Mouse (Mus musculus) hindbrain, embryonic 11.5 days (tissue): ENCODE data around the gene Hist2h2bb. TPM values are rescaled to one million over a fixed set of nuclear protein-coding genes. Genes with fewer than 3 reads are reported as not detected.
"Not testable (repeated sequence)": the region's sequence is repeated elsewhere in the genome, so short reads cannot be mapped to it uniquely, and the experiment has no call there.

Experiments used
- ATAC-seq: fragments of 200-750 bp; cut with Nextera tagmentation; 2 replicates; pipeline ENCODE4 v1.8.0; 2017; ENCODE audit warnings: mild to moderate bottlenecking, moderate TSS enrichment, moderate library complexity; ENCODE audit not compliant: low FRiP score
- DNase-seq: peaks from one replicate; pipeline ENCODE4 v3.0.0-alpha.2; 2015; ENCODE audit warnings: low spot score
- H3K27ac ChIP-seq: fragments of 300-500 bp; sonication (generic); 2 replicates; pipeline ENCODE4 v1.5.1; 2014; ENCODE audit warnings: mild to moderate bottlenecking, low read depth, low read length
- H3K27me3 ChIP-seq: fragments of 300-500 bp; sonication (generic); 2 replicates; pipeline ENCODE4 v1.6.1; 2014; ENCODE audit warnings: mild to moderate bottlenecking, low read length, moderate library complexity, mixed read lengths; ENCODE audit not compliant: control insufficient read depth, insufficient read depth
- H3K36me3 ChIP-seq: fragments of 300-500 bp; sonication (generic); 2 replicates; pipeline ENCODE4 v1.6.1; 2014; ENCODE audit warnings: mild to moderate bottlenecking, low read length, moderate library complexity, mixed read lengths; ENCODE audit not compliant: control insufficient read depth, insufficient read depth
- H3K4me1 ChIP-seq: fragments of 300-500 bp; sonication (generic); replicated peaks from 2 replicates; pipeline ENCODE4 v1.6.1; 2014; ENCODE audit warnings: low read length, mixed read lengths; ENCODE audit not compliant: control insufficient read depth, insufficient read depth
- H3K4me2 ChIP-seq: fragments of 300-500 bp; sonication (generic); replicated peaks from 2 replicates; pipeline ENCODE4 v1.6.1; 2014; ENCODE audit warnings: mild to moderate bottlenecking, low read depth, low read length
- H3K4me3 ChIP-seq: fragments of 300-500 bp; sonication (generic); 2 replicates; pipeline ENCODE4 v1.5.1; 2014; ENCODE audit warnings: low read depth, low read length
- H3K9ac ChIP-seq: fragments of 300-500 bp; sonication (generic); 2 replicates; pipeline ENCODE4 v1.6.1; 2014; ENCODE audit warnings: low read depth, low read length
- H3K9me3 ChIP-seq: fragments of 300-500 bp; sonication (generic); 2 replicates; pipeline ENCODE4 v1.6.1; 2016; ENCODE audit warnings: low read length; ENCODE audit not compliant: control insufficient read depth
- WGBS: fragments of 180-500 bp; shearing (Covaris S2); extraction: QIAGEN DNeasy Blood & Tissue Kit; methylation state at CpG from one replicate; pipeline ENCODE4 v1.1.7; 2014; 5-methylcytosine and 5-hydroxymethylcytosine counted together
- polyA plus RNA-seq: library from polyadenylated mRNA; unstranded; fragments of >200 nt; fragmentation: Nextera tagmentation; extraction: Ambion mirVana; gene quantifications from 2 replicates; pipeline ENCODE4 v1.2.1, GENCODE M21; 2014

Hist2h2bb gene
- polyA plus RNA-seq: 15.2 and 16.9 TPM in 2 replicates

- Histone ChIP-seq H3K9me3 (no peaks in the 10 kb centered on the region), H3K27ac (peak within 1 kb of the TSS; percentile 92), H3K9ac (peak within 1 kb of the TSS; percentile 81), H3K4me1 (0 out of 2 replicates have a peak, but pooled peaks cover 2% of the 10 kb centered on the region), H3K4me2 (peak within 1 kb of the TSS; percentile 82), H3K4me3 (peak within 1 kb of the TSS; percentile 56), H3K36me3 (no peaks in the 10 kb centered on the region), H3K27me3 (no peaks in the 10 kb centered on the region)
- ATAC-seq: peak; percentile 95
- under 1% methylated on average over 45 of the region's 45 CpGs for WGBS
- DNase-seq: peak; percentile 93
These were observed at the start of gene Hist2h2bb for GRCm38 (mm10) chr3:96269511-96270474. Hist2h2bb (plus strand) TSS chr3:96269752.

GRCm38 (mm10) chr3:96220131-96220764 lies 49.3 kb upstream of the Hist2h2bb start:
- Histone ChIP-seq H3K4me2 (peak overlapping the region; percentile 87), H3K27ac (peak overlapping the region; percentile 96), H3K4me3 (peak overlapping the region; percentile 62), H3K9ac (peak overlapping the region; percentile 84)
- not testable (repeated sequence) for H3K27me3 ChIP-seq, H3K9me3 ChIP-seq, H3K36me3 ChIP-seq, H3K4me1 ChIP-seq
- ATAC-seq: peak; percentile 27; the same call in 1 of the 2 replicates
- peak; percentile 62 for DNase-seq
- under 1% methylated on average over 27 of the region's 47 CpGs for WGBS

GRCm38 (mm10) chr3:96220765-96221639 lies 48.5 kb upstream of the Hist2h2bb start, which contains the start of the genes Hist2h2ac and Hist2h2be:
Hist2h2ac (minus strand) TSS chr3:96220880.
Hist2h2be (plus strand) TSS chr3:96221119.
- peak; percentile 82 for ATAC-seq
- peak; percentile 83 for DNase-seq
- Histone ChIP-seq H3K27me3 (no peaks in the 10 kb centered on the region), H3K4me1 (peaks cover 6% of the 10 kb centered on the region), H3K9me3 (no peaks in the 10 kb centered on the region), H3K4me2 (peak within 1 kb of the TSS; percentile 87), H3K27ac (peak within 1 kb of the TSS; percentile 96), H3K36me3 (no peaks in the 10 kb centered on the region), H3K9ac (peak within 1 kb of the TSS; percentile 84), H3K4me3 (peak within 1 kb of the TSS; percentile 62)
- under 1% methylated on average over 43 of the region's 43 CpGs for WGBS

GRCm38 (mm10) chr3:96221640-96222038 lies 47.9 kb upstream of the Hist2h2bb start:
- DNase-seq (peak; percentile 37), ATAC-seq (no peak)
- peak overlapping the region; percentile 62 for H3K4me3 ChIP-seq
- peak overlapping the region; percentile 96 for H3K27ac ChIP-seq
- no peaks in the 10 kb centered on the region for H3K36me3 ChIP-seq
- H3K9me3 ChIP-seq: no peaks in the 10 kb centered on the region
- peak overlapping the region; percentile 87 for H3K4me2 ChIP-seq
- peak overlapping the region; percentile 84 for H3K9ac ChIP-seq
- 20% methylated on average over 9 of the region's 9 CpGs for WGBS
- H3K27me3 ChIP-seq: no peaks in the 10 kb centered on the region
- peaks cover 6% of the 10 kb centered on the region for H3K4me1 ChIP-seq

DNA sequence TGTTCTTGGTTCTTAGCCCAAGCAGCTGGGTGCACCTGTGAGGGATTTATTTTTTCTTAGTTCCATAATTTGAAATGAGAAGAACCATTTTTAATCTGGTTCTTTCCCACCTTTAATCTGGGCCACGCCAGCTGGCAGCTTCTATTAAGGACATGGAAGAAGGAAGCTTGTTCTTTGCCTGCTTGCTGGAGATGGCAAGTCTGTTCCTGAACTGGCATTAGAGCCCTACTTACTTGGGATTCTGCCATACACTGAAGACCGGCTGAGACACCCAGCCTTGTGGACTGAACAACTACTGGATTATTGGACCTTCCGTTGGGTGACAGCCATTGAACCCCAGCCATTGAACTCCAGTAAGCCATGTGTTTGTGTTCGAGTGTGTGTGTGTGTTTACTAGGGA lies 46.8 kb upstream of the Hist2h2bb start:
- DNase-seq (no peak), ATAC-seq (no peak)
- no peaks in the 10 kb centered on the region for H3K36me3 ChIP-seq
- H3K9me3 ChIP-seq: no peaks in the 10 kb centered on the region
- no peak overlapping the region for H3K4me3 ChIP-seq
- H3K27me3 ChIP-seq: no peaks in the 10 kb centered on the region
- H3K9ac ChIP-seq: no peak overlapping the region
- 90% methylated on average over 4 of the region's 4 CpGs for WGBS
- peaks cover 6% of the 10 kb centered on the region for H3K4me1 ChIP-seq
- H3K27ac ChIP-seq: no peak overlapping the region
- H3K4me2 ChIP-seq: no peak overlapping the region

DNA sequence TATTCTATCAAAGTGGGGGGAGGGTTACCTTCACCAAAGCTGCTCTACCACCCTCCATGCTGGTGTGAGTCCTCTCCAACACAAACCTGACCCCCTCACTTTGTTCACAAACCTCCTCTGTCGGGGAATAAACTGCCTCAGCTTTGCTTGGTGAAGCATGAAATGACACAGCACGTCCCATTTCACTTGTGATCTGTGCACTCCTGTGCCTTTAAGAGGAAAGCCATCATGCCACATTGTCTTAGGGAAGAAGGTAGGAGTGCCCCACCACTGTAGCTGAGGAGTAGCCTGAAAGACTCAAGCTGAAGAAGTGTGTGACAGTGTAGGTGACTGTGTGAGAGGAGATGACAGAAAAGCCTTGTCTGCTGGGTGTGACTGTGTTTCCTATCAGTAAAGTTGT lies 44.1 kb upstream of the Hist2h2bb start:
- DNase-seq (no peak), ATAC-seq (no peak)
- no peak overlapping the region for H3K27ac ChIP-seq
- no peak overlapping the region for H3K4me2 ChIP-seq
- no peaks in the 10 kb centered on the region for H3K27me3 ChIP-seq
- H3K4me3 ChIP-seq: no peak overlapping the region
- no peaks in the 10 kb centered on the region for H3K36me3 ChIP-seq
- H3K4me1 ChIP-seq: peaks cover 6% of the 10 kb centered on the region
- H3K9ac ChIP-seq: no peak overlapping the region
- no peaks in the 10 kb centered on the region for H3K9me3 ChIP-seq
- 20% methylated on average over 2 of the region's 2 CpGs for WGBS

DNA sequence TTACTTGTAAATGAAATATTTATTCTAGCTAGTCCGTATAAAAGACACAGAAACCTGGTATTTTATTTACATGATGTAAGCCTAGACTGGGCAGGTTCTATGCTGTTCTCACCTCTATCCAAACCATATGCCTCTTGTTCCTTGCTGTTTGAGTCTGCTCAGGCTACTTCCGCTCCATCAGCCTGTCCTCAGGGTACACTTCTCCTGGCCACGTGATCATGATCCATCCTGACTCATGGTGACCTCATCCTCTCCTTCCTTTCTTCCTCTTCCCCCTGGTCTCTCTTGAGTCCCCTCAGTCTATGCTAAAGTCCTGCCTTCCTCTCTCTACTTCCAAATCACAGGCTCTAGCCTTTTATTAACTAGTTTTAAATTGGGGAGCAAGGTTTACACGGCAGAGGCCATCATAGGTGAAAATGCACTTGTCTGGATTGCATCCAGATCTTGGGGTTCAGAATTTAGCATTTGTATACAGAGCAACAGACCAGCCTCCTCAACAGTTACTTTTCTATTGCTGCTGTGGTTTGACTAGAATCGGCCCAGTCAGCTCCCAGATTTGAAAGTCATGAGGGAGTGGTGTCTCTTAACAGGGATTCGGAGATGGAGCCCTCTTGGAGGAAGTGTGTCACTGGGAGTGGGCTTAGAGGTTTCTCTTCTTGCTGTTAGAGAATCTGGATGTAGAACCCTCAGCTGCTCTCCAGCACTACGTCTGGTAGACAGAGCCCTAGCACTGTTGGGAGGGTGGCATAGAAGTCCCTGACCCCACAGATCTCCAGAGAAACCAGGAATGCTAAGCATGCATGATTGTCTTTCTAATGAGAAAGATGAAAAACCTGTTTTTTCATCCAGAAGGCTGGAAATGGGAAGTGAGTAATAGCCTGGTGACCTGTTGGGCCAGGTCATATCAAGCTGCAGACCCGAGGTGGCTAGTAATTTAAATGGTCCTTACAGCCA lies 42.6 kb upstream of the Hist2h2bb start:
- Histone ChIP-seq H3K27ac (no peak overlapping the region), H3K9ac (no peak overlapping the region), H3K4me3 (no peak overlapping the region), H3K27me3 (no peaks in the 10 kb centered on the region), H3K4me2 (no peak overlapping the region), H3K36me3 (no peaks in the 10 kb centered on the region), H3K4me1 (peaks cover under 1% of the 10 kb centered on the region; the same call in 1 of the 2 replicates), H3K9me3 (no peaks in the 10 kb centered on the region)
- no peak for DNase-seq
- WGBS: 74% methylated on average over 8 of the region's 8 CpGs
- ATAC-seq: no peak
